Mouse (Mus musculus) spleen, adult 2 months (tissue): ENCODE measurements around the gene Enoph1.

Experiments used
- CTCF ChIP-seq: fragments of 200-500 bp; IDR thresholded peaks from 2 replicates; pipeline ENCODE4 v1.5.1; 2011; ENCODE audit warnings: mild to moderate bottlenecking, inconsistent platforms; ENCODE audit not compliant: insufficient read depth, insufficient read length, insufficient replicate concordance; ENCODE audit errors: extremely low read depth
- POLR2A ChIP-seq: fragments of 200-500 bp; IDR thresholded peaks from 2 replicates; pipeline ENCODE4 v1.6.1; 2011; ENCODE audit warnings: low read depth, low read length, inconsistent platforms

- TF ChIP-seq CTCF (no peak), POLR2A (no peak)
These were observed 57.2 kb downstream of the Enoph1 start for GRCm38 (mm10) chr5:100096955-100097354.
